Mouse (Mus musculus) cerebellum, adult 2 months (tissue): ENCODE measurements around the gene Rfc5.
A peak's percentile ranks its signal among the peaks of the same experiment; 100 is the strongest.

Source experiments
- CTCF ChIP-seq: fragments of 200-500 bp; IDR thresholded peaks from 2 replicates; pipeline ENCODE4 v1.5.1; 2011; ENCODE audit warnings: low read depth, mild to moderate bottlenecking, control low read depth, low read length, moderate library complexity, borderline replicate concordance; ENCODE audit not compliant: insufficient read depth
- POLR2A ChIP-seq: fragments of 200-500 bp; IDR thresholded peaks from 2 replicates; pipeline ENCODE4 v1.6.1; 2011; ENCODE audit warnings: low read length, control low read depth, borderline replicate concordance; ENCODE audit not compliant: insufficient read depth

DNA sequence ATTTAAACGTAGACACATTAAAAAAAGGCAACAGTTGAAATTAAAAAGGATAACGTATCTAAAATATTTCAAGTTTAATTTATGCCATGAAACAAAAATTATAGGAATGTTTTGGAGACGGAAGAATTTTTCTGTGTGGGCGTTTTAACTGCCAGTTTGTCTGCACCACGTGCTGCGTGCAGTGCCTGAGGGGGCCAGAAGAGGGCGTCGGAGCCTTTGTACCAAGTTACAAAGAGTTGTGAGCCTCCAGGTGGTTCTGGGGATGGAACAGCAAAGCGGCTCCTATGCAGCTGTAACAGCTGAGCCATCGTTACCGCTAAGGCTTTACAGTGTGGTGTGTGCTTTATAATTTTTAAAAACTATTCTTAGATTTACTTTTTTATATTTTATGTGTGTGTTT lies 30.1 kb downstream of the Rfc5 start:
- TF ChIP-seq CTCF (peak; percentile 63; the same call in 1 of the 2 replicates), POLR2A (no peak)
